Mouse (Mus musculus) right cerebral cortex, postnatal 4 days (tissue): ENCODE measurements at regions not wholly inside any gene's neighbourhood (a gene's known extent, or its start where the extent isn't known, plus 50 kb on each side); places are given as distances from the start of the nearest gene placed in this dataset.

Experiments
- DNase-seq: peaks from one replicate; pipeline ENCODE4 v3.0.0-alpha.2; 2022

- peak; percentile 27 for DNase-seq
These were observed 196.4 kb downstream of the Mettl4 start for GRCm38 (mm10) chr17:94553400-94553799.

DNA sequence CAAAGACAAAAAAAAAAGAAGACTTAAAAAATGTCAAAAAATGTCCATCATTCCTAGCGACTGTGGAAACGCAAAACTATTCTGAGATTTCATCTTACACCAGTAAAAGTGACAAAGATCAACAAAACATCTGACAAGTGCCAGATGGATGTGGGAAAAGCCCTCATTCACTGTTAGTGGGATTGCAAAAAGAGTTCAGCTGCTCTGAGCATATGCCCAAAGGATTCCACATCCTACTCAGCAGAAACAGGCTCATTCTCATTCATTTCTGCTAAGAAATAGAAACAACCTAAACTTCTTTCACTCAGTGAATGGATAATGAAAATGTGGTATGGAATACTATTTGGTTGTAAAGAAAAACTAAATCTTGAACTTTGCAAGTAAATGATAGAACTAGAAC is 221.1 kb downstream of the Mettl4 start:
- no peak for DNase-seq
